Mouse (Mus musculus): ENCODE measurements around the gene Gm815. TPM values are rescaled to one million over a fixed set of nuclear protein-coding genes. Genes with fewer than 3 reads are reported as not detected.

Gene Gm815
- polyA plus RNA-seq, 1 experiment: not detected

- no peaks in the 10 kb centered on the region for H3K27me3 ChIP-seq (ENCODE audit: control insufficient read depth, insufficient read depth, low read length)
- no peak for DNase-seq
- no peaks in the 10 kb centered on the region for H3K4me1 ChIP-seq (ENCODE audit: control insufficient read depth, insufficient read depth, low read length)
- 68% methylated on average over 10 of the region's 10 CpGs for WGBS
- no peak for TF ChIP-seq CTCF (IDR thresholded peaks at IDR 0.05; ENCODE audit: borderline replicate concordance, insufficient read depth, low read depth, low read length)
- TF ChIP-seq POLR2A (IDR thresholded peaks at IDR 0.05; ENCODE audit: borderline replicate concordance, insufficient read depth, low read length): no peak
- no peak overlapping the region for H3K27ac ChIP-seq (ENCODE audit: insufficient read depth, low read length)
- H3K4me3 ChIP-seq (replicated peaks; ENCODE audit: insufficient read depth, low read depth, low read length): no peak overlapping the region
Observed at GRCm38 (mm10) chr19:26852325-26852900, 33.3 kb upstream of the Gm815 start.

GRCm38 (mm10) chr19:26853701-26854282 lies 31.9 kb upstream of the Gm815 start:
- H3K27ac ChIP-seq (ENCODE audit: insufficient read depth, low read length): no peak overlapping the region
- 88% methylated on average over 8 of the region's 8 CpGs for WGBS

GRCm38 (mm10) chr19:26854661-26855060 lies 31.0 kb upstream of the Gm815 start:
- H3K4me3 ChIP-seq (replicated peaks; ENCODE audit: insufficient read depth, low read depth, low read length): no peak overlapping the region
- H3K4me1 ChIP-seq (ENCODE audit: control insufficient read depth, insufficient read depth, low read length): no peaks in the 10 kb centered on the region
- 94% methylated on average over 4 of the region's 4 CpGs for WGBS
- H3K27ac ChIP-seq (ENCODE audit: insufficient read depth, low read length): no peak overlapping the region
- DNase-seq: no peak
- no peak for TF ChIP-seq POLR2A (IDR thresholded peaks at IDR 0.05; ENCODE audit: borderline replicate concordance, insufficient read depth, low read length)
- TF ChIP-seq CTCF (IDR thresholded peaks at IDR 0.05; ENCODE audit: borderline replicate concordance, insufficient read depth, low read depth, low read length): no peak
- no peaks in the 10 kb centered on the region for H3K27me3 ChIP-seq (ENCODE audit: control insufficient read depth, insufficient read depth, low read length)

More at GRCm38 (mm10) chr19:26853701-26854282, 31.9 kb upstream of the Gm815 start:
- DNase-seq: no peak
- no peaks in the 10 kb centered on the region for H3K4me1 ChIP-seq (ENCODE audit: control insufficient read depth, insufficient read depth, low read length)
- H3K4me3 ChIP-seq (replicated peaks; ENCODE audit: insufficient read depth, low read depth, low read length): no peak overlapping the region
- no peaks in the 10 kb centered on the region for H3K27me3 ChIP-seq (ENCODE audit: control insufficient read depth, insufficient read depth, low read length)
- no peak for TF ChIP-seq POLR2A (IDR thresholded peaks at IDR 0.05; ENCODE audit: borderline replicate concordance, insufficient read depth, low read length)
- no peak for TF ChIP-seq CTCF (IDR thresholded peaks at IDR 0.05; ENCODE audit: borderline replicate concordance, insufficient read depth, low read depth, low read length)

GRCm38 (mm10) chr19:26855152-26855551 lies 30.5 kb upstream of the Gm815 start:
- DNase-seq: no peak
- Histone ChIP-seq H3K27me3 (ENCODE audit: control insufficient read depth, insufficient read depth, low read length) (no peaks in the 10 kb centered on the region), H3K4me1 (ENCODE audit: control insufficient read depth, insufficient read depth, low read length) (no peaks in the 10 kb centered on the region), H3K27ac (ENCODE audit: insufficient read depth, low read length) (no peak overlapping the region), H3K4me3 (replicated peaks; ENCODE audit: insufficient read depth, low read depth, low read length) (no peak overlapping the region)
- 91% methylated on average over 7 of the region's 7 CpGs for WGBS
- TF ChIP-seq POLR2A (IDR thresholded peaks at IDR 0.05; ENCODE audit: borderline replicate concordance, insufficient read depth, low read length): no peak
- no peak for TF ChIP-seq CTCF (IDR thresholded peaks at IDR 0.05; ENCODE audit: borderline replicate concordance, insufficient read depth, low read depth, low read length)

- Histone ChIP-seq H3K4me1 (ENCODE audit: control insufficient read depth, insufficient read depth, low read length) (no peaks in the 10 kb centered on the region), H3K4me3 (replicated peaks; ENCODE audit: insufficient read depth, low read depth, low read length) (no peak overlapping the region), H3K27ac (ENCODE audit: insufficient read depth, low read length) (no peak overlapping the region), H3K27me3 (ENCODE audit: control insufficient read depth, insufficient read depth, low read length) (no peaks in the 10 kb centered on the region)
- DNase-seq: no peak
- TF ChIP-seq CTCF (IDR thresholded peaks at IDR 0.05; ENCODE audit: borderline replicate concordance, insufficient read depth, low read depth, low read length): no peak
- TF ChIP-seq POLR2A (IDR thresholded peaks at IDR 0.05; ENCODE audit: borderline replicate concordance, insufficient read depth, low read length): no peak
- whole genome bisulfite sequencing: 49% methylated on average over 12 of the region's 12 CpGs
Observed at GRCm38 (mm10) chr19:26858427-26859194, 27.1 kb upstream of the Gm815 start.

GRCm38 (mm10) chr19:26859195-26859570 lies 26.5 kb upstream of the Gm815 start:
- whole genome bisulfite sequencing: 47% methylated on average over 5 of the region's 5 CpGs

GRCm38 (mm10) chr19:26863662-26864061 lies 22.0 kb upstream of the Gm815 start:
- no peak overlapping the region for H3K4me3 ChIP-seq (replicated peaks; ENCODE audit: insufficient read depth, low read depth, low read length)
- TF ChIP-seq POLR2A (IDR thresholded peaks at IDR 0.05; ENCODE audit: borderline replicate concordance, insufficient read depth, low read length): no peak
- TF ChIP-seq CTCF (IDR thresholded peaks at IDR 0.05; ENCODE audit: borderline replicate concordance, insufficient read depth, low read depth, low read length): no peak
- no peaks in the 10 kb centered on the region for H3K4me1 ChIP-seq (ENCODE audit: control insufficient read depth, insufficient read depth, low read length)
- DNase-seq: peak in 1 of 2 experiments; percentile 15
- H3K27ac ChIP-seq (ENCODE audit: insufficient read depth, low read length): no peak overlapping the region
- H3K27me3 ChIP-seq (ENCODE audit: control insufficient read depth, insufficient read depth, low read length): no peaks in the 10 kb centered on the region; the same call in 1 of the 2 replicates
- 54% methylated on average over 5 of the region's 5 CpGs for WGBS

More at GRCm38 (mm10) chr19:26859195-26859570, 26.5 kb upstream of the Gm815 start:
- H3K4me1 ChIP-seq (ENCODE audit: control insufficient read depth, insufficient read depth, low read length): no peaks in the 10 kb centered on the region
- no peak overlapping the region for H3K27ac ChIP-seq (ENCODE audit: insufficient read depth, low read length)
- no peak for DNase-seq
- H3K4me3 ChIP-seq (replicated peaks; ENCODE audit: insufficient read depth, low read depth, low read length): no peak overlapping the region
- TF ChIP-seq POLR2A (IDR thresholded peaks at IDR 0.05; ENCODE audit: borderline replicate concordance, insufficient read depth, low read length): no peak
- no peak for TF ChIP-seq CTCF (IDR thresholded peaks at IDR 0.05; ENCODE audit: borderline replicate concordance, insufficient read depth, low read depth, low read length)
- no peaks in the 10 kb centered on the region for H3K27me3 ChIP-seq (ENCODE audit: control insufficient read depth, insufficient read depth, low read length)

All from cerebellum, adult 2 months (tissue).